Mouse (Mus musculus) gastrocnemius, postnatal 36 days (tissue): ENCODE results near the gene Cyb5b. TPM values are rescaled to one million over a fixed set of nuclear protein-coding genes. Genes with fewer than 3 reads are reported as not detected.
"Not testable (repeated sequence)": the region's sequence is repeated elsewhere in the genome, so short reads cannot be mapped to it uniquely, and the experiment has no call there.

Experiments
- DNase-seq, 2 experiments: peaks; one replicate each; pipeline ENCODE4 v3.0.0; 2022
- intact Hi-C: fragments of 180-260 bp; cut with DNase I; formaldehyde crosslinking; loops from one replicate; pipeline ENCODE4 v1.15.1; 2025
- long read RNA-seq, 2 experiments: library from polyadenylated mRNA; stranded (forward); transcript quantifications; one replicate each; pipeline ENCODE4 v2.0.0; 2021
- total RNA-seq, 2 experiments: library from RNA; stranded (reverse); gene quantifications; 2 replicates each; pipeline ENCODE4 v1.2.3; 2021

Cyb5b gene
- total RNA-seq, result 10 to 100 TPM; 29.6 to 30.8 TPM
- long read RNA-seq, experiment 1, full-length matches to known transcripts, result 26 of 63 reads
- long read RNA-seq, experiment 1, partial matches to known transcripts, result 0 of 63 reads
- long read RNA-seq, experiment 1, other reads (novel, unspliced or antisense), result 37 of 63 reads
- long read RNA-seq, experiment 2, full-length matches to known transcripts, result 29 of 72 reads
- long read RNA-seq, experiment 2, partial matches to known transcripts, result 21 of 72 reads
- long read RNA-seq, experiment 2, other reads (novel, unspliced or antisense), result 22 of 72 reads

DNA sequence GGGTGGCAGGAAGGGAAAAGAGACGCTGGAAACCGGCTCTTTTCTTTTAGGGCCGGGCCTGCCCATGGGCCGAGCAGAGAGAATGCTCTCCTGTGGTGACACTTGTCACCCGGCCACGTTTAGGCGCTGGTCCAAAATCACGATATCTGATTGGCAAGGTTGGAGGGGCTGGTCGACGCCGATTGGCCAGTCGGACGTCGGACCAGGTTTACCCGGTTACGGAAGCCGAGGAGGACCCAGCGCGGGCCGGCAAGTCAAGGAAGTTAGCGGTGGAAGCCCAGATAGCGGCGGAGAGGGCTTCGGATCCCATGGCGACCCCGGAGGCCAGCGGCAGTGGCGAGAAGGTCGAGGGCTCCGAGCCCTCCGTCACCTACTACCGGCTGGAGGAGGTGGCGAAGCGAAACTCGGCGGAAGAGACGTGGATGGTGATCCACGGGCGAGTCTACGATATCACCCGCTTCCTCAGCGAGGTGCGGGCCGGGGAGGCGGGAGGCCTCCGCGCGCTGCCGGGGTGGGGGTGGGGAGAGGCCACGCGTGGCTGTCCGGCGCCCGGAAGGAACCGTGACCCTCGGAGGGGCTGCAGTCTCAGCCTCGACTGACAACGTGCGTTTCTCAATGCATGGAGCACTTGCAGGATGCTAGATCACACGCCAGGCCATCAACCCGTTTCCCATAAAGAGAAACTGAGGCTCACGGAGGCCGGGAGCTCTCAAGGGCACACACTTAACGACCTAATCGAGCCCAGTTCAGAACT is at the start of gene Cyb5b:
Cyb5b (plus strand) TSS at position 237 of the 754 bp plus-strand sequence.
- intact Hi-C loops, result no loop called here
- peak; percentile 88 to 92 for DNase-seq

DNA sequence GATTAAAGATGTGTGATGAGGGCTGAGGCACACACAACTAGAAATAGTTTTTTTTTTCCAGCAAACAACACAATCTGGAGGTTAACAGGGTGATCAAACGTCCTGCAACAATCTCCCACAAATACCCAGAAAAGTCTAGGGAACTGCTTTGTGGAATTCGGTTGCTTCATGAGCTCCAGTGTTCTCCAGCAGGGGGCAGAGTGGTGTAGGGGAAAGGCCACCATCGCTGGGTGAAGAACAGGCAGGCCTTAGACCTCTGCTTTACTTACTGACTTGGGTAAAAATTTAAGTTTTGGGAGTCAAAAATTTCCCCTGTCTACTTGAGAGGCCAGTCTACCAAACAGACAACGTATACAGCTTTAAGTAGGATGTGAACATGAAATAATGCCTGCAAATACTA is 45.9 kb upstream of the Cyb5b start:
- intact Hi-C loops, result loop anchor here (2.0 to 10.0 kb wide), 2 partner anchors 220 to 320 kb away; partner anchors contain the start of gene Nob1

DNA sequence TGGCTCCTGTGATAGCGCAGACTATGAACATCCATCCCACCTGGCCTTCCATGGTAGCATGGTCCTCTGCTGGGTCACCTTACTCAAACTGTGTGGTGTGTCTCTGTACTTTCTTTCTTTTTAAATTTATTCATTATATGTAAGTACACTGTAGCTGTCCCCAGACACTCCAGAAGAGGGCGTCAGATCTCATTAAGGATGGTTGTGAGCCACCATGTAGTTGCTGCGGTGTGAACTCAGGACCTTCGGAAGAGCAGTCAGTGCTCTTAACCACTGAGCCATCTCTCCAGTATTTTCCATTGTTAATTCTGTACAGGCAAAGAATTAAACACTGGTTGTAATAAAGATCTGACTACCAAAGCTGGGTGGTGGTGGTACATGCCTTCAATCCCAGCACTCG is 42.4 kb upstream of the Cyb5b start:
- not testable (repeated sequence) for DNase-seq
- intact Hi-C loops, result loop anchor here (10.0 kb wide), 1 partner anchor 317 kb away; the partner anchor contains the start of gene Nob1

More for the DNA sequence above, 45.9 kb upstream of the Cyb5b start:
- DNase-seq, result peak; percentile 47 to 61

DNA sequence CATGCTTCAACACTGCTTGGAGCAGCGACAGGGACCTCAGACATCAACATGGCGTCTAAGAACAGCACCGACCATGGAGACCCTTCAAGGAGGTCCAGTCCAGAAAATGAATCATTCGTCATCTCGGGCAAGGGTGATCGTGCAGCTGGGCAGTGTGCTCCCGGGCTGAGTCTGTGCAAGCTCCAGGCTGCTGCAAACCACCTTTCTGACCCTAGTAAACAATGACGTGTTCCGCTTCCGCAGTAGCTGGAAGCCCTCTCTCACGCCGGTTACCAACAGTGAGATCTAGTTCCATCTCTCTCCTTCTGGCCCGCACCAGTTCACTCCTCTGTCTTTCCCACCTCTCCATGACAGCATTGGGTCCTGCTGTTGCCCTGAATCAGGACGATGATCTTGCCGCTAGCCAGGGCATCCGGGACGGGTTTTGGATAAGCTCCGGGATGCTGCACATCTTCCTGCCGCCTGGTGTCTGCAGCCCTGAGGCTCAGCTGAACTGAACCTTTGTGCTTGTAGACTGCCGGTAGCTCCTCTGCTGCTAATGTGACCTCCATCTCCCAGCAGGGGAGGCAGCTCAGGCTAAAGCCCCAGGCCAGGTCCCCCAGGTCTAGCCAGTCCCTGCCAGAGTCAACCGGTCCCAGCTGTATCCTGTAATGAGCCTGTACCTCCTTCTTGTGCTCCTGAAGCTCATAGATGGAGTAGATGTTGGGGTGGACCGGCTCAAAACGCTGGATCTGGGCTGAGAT is 41.3 kb upstream of the Cyb5b start:
- intact Hi-C loops, result loop anchor here (10.0 kb wide), 1 partner anchor 316 kb away; the partner anchor contains the start of gene Nob1
- no peak for DNase-seq

DNA sequence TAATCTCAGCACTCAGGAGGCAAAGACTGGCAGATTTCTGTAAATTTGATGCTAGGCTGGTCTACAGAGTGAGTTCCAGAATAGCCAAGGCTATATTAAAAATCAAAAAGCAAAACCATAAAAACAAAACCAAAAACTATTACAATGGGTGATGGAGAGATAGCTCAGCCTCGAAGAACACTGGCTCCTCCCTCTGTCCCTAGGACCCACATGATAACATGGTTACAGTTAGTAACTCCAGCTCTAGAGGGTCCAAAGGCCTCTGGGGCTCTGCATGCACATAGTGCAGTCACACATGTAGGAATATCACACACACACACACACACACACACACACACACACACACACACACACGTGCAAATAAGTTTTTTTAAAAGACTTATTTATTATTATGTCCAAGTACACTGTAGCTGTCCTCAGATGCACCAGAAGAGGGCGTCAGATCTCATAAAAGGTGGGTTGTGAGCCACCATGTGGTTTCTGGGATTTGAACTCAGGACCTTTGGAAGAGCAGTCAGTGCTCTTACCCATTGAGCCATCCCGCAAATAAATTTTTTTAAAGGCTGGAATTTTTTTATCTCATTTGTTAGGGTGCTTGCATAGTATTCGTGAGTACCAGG is 40.5 kb upstream of the Cyb5b start:
- intact Hi-C loops, result loop anchor here (2.0 to 10.0 kb wide), 3 partner anchors 92 to 315 kb away; partner anchors contain the start of gene Nob1
- DNase-seq, result no peak

DNA sequence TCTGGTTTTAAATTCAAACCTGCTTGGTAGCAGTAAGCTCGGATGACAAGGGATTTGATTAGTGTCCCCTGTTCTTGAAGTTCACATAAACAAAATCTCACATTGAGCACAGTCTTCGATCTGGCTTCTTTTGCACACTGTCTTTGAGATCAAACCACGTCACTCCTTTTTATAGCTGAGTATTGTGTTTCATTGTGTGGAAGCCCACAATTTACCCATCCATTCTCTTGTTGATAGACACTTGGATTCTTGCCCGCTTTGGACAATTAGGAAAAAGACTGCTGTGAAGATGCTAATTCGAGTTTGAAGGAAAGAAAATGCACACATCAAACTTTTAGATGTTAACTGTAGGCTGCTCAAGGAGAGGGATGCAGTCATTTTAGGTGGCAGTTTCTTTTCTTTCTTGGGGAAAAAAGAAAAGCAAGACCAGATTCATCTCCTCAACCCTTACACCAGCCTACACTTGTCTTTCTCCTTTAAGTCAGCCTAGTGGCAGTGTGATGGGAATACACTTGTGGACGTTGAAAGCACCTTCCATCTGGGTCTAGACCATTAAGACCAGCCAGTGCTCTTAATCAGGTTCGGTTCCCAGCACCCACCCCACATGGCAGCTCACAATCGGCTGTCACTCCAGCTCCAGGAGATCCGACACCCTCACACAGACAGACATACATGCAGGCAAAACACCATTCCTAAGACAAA is 39.7 kb upstream of the Cyb5b start:
- no peak for DNase-seq
- intact Hi-C loops, result loop anchor here (2.0 to 5.0 kb wide), 2 partner anchors 92 to 208 kb away; no protein-coding TSS in a partner anchor

DNA sequence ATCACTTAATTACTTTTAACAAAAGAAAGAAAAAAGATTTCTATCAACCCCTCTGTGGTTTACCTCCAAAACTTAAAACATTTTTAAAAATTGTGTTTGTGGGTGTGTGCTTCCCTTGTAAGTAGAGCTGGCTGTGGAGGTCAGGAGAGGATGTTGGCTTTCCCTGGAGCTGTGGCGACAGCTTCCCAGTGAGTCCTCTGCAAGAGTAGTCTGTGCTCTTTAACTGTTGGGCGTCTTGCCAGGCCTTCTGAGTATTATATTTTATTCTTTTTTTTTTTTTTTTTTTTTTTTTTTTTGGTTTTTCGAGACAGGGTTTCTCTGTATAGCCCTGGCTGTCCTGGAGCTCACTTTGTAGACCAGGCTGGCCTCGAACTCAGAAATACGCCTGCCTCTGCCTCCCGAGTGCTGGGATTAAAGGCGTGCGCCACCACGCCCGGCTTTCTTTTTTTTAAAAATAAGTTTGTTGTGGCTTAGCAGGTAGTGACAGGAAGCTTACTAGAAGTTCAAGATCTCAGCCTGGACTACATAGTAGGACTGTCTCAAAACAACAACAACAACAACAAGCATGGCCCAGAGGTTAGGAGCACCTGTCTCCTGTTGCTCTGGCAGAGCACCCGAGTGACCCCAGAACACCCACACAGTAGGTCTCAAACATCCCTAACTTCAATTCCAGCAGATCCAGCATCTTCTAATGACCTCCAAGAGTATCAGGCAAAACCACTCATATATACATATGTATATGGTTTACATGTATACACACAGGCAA is 38.9 kb upstream of the Cyb5b start:
- intact Hi-C loops, result loop anchor here (2.0 to 5.0 kb wide), 2 partner anchors 91 to 207 kb away; no protein-coding TSS in a partner anchor

DNA sequence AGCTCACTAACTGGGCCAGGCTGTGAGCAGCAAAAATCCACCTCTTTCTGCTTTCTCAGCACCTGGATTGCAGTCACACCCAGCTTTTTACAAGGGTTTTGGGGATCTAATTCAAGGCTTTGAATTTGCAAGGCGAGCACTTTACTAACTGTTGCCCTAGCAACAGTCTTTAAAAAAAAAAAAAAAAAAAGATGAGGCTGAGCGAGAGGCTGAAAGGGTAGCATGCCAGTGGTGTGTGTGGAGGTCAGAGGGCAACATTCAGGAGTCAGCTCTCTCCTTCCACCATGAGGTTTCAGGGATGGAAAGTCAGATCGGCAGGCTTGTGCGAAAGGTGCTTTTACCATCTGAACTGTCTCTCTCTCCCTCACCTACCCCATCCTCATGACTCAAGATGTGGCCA is 37.2 kb upstream of the Cyb5b start:
- DNase-seq, result no peak
- intact Hi-C loops, result loop anchor here (5.0 kb wide), 1 partner anchor 89 kb away; no protein-coding TSS in a partner anchor

More for the DNA sequence above, 38.9 kb upstream of the Cyb5b start:
- DNase-seq, result no peak

DNA sequence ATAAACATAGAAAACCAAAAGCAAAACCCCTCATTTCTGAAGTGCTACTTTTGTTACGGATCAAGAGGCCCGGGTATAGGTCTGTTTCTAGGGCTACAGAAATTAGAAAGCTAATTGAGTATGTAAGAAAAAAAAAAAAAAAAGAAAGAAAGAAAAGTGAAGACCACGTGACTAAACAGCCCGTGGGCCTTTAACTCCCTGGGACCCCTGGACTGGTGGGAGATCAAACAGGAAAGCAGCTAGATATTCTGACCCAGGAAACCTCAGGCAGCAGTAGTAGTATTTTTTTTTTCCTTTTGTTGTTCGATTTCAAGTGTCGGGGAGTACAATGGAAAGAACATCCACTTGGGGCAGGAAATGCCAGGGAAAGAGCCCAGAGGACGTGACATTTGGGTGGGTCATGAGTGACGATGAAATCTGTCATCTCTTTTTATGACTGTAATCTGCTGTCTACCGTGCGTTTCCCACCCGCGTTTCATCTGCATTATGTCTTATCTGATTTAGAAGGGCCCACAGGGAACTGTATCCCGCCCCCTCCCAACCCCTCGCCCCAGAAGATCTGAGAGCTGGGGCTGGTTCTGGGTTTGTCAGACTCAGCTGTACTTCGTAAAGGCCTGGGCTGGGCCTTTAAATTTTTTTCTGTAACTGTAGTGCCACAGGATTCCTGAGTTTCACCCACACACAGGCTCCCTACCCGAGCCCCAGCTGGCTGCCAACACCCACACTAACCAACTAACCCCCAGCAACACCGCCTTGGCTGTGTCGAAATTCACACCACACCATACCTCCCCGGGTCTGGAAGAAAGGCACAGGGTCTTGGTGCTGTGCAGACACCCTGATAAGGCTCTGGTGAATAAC is 36.1 kb upstream of the Cyb5b start:
- no peak for DNase-seq
- intact Hi-C loops, result loop anchor here (5.0 kb wide), 2 partner anchors 53 to 88 kb away; no protein-coding TSS in a partner anchor

DNA sequence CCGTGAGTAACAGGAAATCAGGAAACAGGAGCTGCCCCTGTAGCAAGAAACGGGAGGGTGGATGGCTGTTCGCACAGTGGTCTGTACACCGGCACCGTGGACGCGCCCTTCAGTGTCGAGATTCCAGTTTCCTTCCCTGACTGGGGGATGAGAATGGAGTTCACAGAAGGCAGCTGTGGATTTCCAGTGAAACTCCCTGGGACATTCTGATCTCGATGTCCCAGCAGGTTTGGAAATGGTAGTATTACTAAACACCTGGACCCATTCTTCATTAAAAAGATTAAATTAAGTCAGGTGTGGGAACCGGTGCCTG is 35.5 kb upstream of the Cyb5b start:
- intact Hi-C loops, result loop anchor here (5.0 kb wide), 1 partner anchor 52 kb away; no protein-coding TSS in a partner anchor

DNA sequence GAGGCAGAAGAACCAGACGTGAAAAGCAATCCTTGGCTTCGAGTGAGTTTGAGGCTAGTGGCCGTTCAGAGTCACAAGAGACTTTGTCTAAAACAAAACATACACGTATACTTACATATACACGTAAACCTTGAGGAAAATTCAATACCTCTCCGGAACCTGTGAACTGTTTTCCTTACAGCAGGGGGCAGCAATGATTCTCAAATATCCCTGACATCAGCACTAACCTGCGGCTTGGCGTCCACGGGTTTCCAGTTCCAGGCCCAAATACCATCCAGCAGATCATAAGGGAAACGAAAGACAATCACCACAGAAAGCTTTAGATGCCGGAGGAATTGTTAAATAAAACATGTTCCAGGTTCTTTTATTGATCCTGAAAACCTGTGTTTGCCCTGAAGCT is 34.4 kb upstream of the Cyb5b start:
- DNase-seq, result peak; percentile 44 to 71
- intact Hi-C loops, result loop anchor here (5.0 kb wide), 1 partner anchor 51 kb away; no protein-coding TSS in a partner anchor

More for the DNA sequence above, 35.5 kb upstream of the Cyb5b start:
- DNase-seq, result no peak

DNA sequence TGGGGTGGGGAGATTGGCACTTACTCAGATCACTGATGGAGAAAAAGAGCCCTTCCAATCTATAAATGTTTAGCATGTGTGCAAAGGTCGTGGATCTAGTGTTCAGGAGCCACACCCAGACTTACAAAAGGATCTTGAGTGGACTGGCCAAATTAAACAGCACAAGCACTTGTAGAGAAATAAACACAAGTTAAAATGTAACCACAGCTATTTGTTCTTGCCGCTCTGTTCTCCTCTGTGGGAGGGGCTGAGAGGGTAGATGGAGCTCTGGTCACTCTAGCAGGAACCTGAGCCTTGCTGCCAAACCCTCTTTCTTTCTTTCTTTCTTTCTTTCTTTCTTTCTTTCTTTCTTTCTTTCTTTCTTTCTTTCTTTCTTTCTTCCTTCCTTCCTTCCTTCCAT is 33.4 kb upstream of the Cyb5b start:
- DNase-seq, result no peak
- intact Hi-C loops, result loop anchor here (5.0 kb wide), 1 partner anchor 50 kb away; no protein-coding TSS in a partner anchor

DNA sequence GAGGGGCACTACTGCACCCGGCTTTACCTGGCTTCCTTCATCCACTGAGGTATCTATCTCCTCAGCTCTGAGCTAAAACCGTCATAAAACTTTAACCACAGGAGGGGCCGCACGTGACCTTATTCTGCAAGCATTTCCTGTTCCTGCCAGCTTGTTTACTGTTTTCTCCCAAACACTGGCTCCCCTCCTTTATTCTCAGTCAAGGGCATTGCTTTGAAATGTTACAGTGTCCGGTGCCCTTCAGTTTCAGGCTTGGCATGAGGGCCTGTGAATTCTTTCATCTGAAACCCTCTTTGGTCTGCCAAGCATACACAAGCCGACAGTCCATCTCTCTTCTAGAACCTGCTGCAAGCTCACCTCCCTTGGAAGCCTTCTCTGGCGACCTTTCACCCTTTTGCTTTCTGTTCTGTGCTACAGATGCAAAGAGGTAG is 31.6 kb upstream of the Cyb5b start:
- DNase-seq, result no peak

DNA sequence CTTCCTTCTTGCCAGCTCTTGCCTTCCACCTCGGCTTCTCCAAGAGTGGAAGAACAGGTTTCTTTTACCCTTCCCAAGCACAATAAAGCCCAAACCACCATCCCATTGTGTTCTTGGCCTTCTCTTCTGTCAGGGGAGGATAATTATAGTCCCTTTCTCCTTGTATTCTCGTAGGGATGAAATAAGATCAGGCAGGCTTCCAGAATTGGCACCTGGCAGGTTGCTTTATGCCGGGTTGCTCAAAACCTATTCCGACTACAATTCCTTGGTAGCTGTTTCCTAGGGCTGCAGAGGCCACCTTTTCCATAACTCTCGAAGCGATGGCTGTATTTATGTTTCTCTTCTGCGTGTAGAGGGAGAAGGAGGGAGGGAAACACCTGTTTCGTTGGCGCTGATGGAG is 31.0 kb upstream of the Cyb5b start:
- DNase-seq, result no peak
- intact Hi-C loops, result loop anchor here (5.0 kb wide), 1 partner anchor 48 kb away; no protein-coding TSS in a partner anchor

More for the DNA sequence above, 31.6 kb upstream of the Cyb5b start:
- intact Hi-C loops, result loop anchor here (5.0 kb wide), 1 partner anchor 48 kb away; no protein-coding TSS in a partner anchor

DNA sequence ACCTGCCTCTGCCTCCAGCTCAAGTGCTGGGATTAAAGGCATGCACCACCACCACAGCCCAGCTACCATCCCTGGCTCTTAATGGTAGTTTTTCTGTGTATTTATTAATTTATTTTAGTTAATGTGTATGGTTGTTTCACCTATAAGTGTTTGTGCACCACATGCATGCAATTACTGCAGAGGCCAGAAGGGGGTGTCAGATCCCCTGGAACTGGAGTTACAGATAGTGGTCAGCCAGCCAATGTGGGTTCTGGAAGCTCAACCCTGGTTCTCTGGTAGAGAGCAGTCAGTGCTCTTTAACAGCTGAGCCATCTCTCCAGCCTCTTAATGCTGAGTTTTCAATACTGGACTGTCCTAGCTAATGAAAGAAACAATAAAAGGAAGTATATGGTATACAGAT is 29.6 kb upstream of the Cyb5b start:
- intact Hi-C loops, result no loop called here

DNA sequence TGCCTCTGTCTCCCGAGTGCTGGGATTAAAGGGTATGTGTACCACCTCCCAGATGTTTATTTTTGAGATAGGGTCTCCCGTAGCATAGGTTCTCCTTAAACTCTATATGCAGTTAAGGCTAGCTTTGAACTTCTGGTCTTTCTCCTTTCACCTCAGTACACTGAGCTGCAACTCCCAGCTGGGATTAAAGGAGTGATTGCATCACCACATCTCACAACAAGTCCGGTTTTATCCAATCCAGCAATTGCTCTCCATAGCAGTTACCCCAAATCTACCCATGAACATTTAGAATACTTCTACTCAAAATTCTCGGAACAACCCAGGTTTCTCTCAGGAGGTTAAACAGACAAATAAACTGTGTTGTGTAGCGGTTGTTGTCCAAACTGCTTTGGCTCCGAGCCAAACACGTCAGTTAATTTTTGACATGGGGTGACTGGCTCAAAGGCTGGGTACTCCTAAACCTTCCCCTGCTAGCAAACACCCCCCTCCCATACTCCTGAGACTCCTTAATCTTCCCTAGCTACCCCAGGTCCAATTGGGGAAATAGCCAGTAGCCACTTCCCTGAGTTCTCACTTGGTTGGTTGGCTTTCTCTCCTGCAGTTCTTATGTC is 28.7 kb upstream of the Cyb5b start:
- intact Hi-C loops, result no loop called here

More for the DNA sequence above, 29.6 kb upstream of the Cyb5b start:
- DNase-seq, result no peak

DNA sequence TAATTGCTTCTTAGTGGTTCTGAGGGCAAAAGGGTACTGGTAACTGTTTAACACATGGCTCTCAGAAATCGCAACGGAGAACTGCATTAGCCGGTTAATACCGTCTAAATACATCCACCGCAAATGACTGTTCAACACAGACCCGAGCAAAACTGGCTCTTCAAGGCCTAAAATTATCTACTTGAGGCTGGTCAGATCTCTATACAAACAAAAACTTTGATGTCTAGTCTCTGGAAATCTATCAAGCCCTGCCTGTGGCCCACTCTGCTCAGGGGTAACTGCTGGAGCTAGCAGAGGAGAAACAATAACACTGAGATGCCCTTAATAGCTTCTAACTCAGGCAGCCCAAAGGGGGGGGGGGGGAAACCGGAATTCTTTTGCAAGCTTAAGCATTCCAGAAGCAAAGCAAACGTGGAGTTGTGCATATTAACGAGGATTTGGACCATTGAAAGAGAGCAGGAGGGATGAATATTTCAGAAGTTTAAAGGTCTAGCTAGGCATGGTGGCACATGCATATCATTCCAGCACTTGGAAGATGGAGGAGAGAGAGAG is 27.3 kb upstream of the Cyb5b start:
- no peak for DNase-seq
- intact Hi-C loops, result no loop called here

More for the DNA sequence above, 28.7 kb upstream of the Cyb5b start:
- no peak for DNase-seq
